ENCODE assay signal across 1 mouse cellular context in the genomic region with DNA sequence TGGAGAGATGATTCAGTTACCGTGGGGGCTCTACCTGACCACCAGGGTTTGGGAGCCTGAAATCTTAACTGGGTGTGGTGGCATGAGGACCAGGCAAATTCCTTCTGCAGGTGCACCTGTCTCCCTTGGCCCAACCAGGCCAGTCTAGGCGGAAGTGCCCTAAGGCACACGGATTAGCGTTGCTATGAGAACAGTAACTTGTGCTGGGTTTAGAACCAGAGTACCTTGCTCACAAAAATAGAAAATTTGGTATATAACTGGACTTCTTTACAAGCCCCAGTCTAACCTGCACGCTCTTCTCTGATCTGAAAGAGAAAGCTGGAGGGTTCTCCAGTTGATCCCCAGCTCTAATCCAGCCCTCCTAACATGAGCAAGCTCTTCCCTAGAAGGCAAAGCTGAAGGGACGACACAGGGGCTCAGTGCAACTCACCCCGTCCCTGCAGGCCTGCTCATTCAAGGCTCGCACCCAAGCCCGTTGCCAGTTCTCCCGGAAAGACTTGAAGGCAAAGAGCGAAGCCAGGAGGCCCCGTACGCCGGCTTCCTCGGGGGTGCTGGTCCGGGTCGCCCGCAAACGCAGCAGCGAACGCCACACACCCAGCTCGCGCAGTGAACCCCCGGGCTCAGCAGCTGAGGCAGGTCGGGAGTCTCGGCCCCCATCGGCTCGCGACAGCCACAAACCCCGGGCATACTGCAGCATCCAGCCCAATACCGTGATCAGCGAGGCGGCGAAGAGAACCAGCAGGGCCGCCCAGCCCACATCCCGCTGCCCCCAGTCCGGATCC.
TF ChIP-seq lines count a peak whose summit lies in the region.

No protein-coding gene starts in this region.

TF ChIP-seq in CH12.LX, 34 proteins besides CTCF, POLR2A, EP300 and RAD21:
- TF ChIP-seq ZNF384 (IDR thresholded peaks at IDR 0.05; ENCODE audit: low read depth, low read length) (no peak), IRF4 (IDR thresholded peaks at IDR 0.05; ENCODE audit: low read depth, low read length) (no peak), KAT2A (IDR thresholded peaks at IDR 0.05; ENCODE audit: insufficient replicate concordance, low read length) (no peak), E2F4 (IDR thresholded peaks at IDR 0.05; ENCODE audit: insufficient replicate concordance, low read depth, low read length) (no peak), SIN3A (IDR thresholded peaks at IDR 0.05; ENCODE audit: low read length) (no peak), ZC3H11A (IDR thresholded peaks at IDR 0.05; ENCODE audit: low read depth, low read length) (no peak), MEF2A (IDR thresholded peaks at IDR 0.05; ENCODE audit: borderline replicate concordance, low read depth, low read length) (no peak), POLR2AphosphoS2 (IDR thresholded peaks at IDR 0.05; ENCODE audit: low read depth, low read length) (no peak)
